13 mouse cellular contexts compared by ENCODE assay signal in the genomic region with DNA sequence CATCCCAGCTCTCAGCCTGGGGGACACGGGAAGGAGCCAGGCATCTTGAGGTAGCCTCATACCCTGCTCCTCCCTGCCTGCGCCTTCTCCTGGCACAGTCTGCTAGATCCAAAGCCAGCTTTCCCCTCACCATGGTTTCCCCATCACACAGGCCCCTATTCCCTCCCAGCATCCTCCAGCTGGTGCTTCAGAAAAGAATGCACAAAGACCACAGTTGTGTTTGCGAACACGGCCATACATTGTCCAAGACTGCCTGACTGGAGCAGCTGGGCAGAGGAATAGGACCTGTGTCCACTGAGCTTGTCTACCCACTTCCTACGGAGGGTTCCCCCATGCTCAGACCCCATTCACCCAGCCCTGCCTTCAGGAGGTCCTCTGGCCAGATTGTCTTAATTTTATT. TPM values are rescaled to one million over a fixed set of nuclear protein-coding genes. Genes with fewer than 3 reads are reported as not detected.
A peak's percentile ranks its signal among the peaks of the same experiment; 100 is the strongest.
DNase-seq lines count a peak whose midpoint lies in the region; ATAC-seq lines count a peak whose summit lies in the region.
"Had no signal": no experiment of that assay in that cellular context is flagged by ENCODE, and none has a peak within 500 bp of the region (broad histone marks: within the 10 kb centered on the region; RNA-seq: fewer than 3 reads in every experiment).

No protein-coding gene starts in this region.

- H3K4me1 ChIP-seq in neural tube, embryonic 11.5 days (ENCODE audit: control insufficient read depth, insufficient read depth, low read length), result 0 out of 2 replicates have a peak, but pooled peaks cover 8% of the 10 kb centered on the region
- H3K4me1 ChIP-seq in forebrain, embryonic 16.5 days (replicated peaks; ENCODE audit: control insufficient read depth, insufficient read depth, low read length), result peaks cover 16% of the 10 kb centered on the region
- H3K4me1 ChIP-seq in stomach, embryonic 16.5 days (ENCODE audit: control insufficient read depth, insufficient read depth, low read length), result no peaks in the 10 kb centered on the region

- WGBS in neural tube, embryonic 11.5 days, result 60% methylated on average over 5 of the region's 5 CpGs
- 31% methylated on average over 5 of the region's 5 CpGs for WGBS in forebrain, embryonic 16.5 days
- WGBS in stomach, embryonic 16.5 days, result 57% methylated on average over 5 of the region's 5 CpGs

- H3K9me3 ChIP-seq in neural tube, embryonic 11.5 days (ENCODE audit: control insufficient read depth, low read length), result no peaks in the 10 kb centered on the region
- no peaks in the 10 kb centered on the region for H3K9me3 ChIP-seq in forebrain, embryonic 16.5 days (ENCODE audit: control insufficient read depth, low read length)
- no peaks in the 10 kb centered on the region for H3K9me3 ChIP-seq in stomach, embryonic 16.5 days (replicated peaks; ENCODE audit: control insufficient read depth, low read length)
- H3K9me3 ChIP-seq: heart, embryonic 15.5 days had no signal

- intact Hi-C loops in left cerebral cortex, postnatal 10 days (cut with DNase I), result no loop called here

- H3K27ac ChIP-seq in neural tube, embryonic 11.5 days (ENCODE audit: low read depth, low read length), result peak overlapping the region; percentile 11; the same call in 1 of the 2 replicates
- H3K27ac ChIP-seq in forebrain, embryonic 16.5 days (ENCODE audit: low read length), result peak overlapping the region; percentile 68
- H3K27ac ChIP-seq in stomach, embryonic 16.5 days (ENCODE audit: low read length), result no peak overlapping the region
- H3K27ac ChIP-seq: heart, embryonic 15.5 days had no signal

- no peak overlapping the region for H3K4me2 ChIP-seq in neural tube, embryonic 11.5 days (ENCODE audit: low read depth)
- H3K4me2 ChIP-seq in forebrain, embryonic 16.5 days (ENCODE audit: low read length), result no peak overlapping the region
- no peak overlapping the region for H3K4me2 ChIP-seq in stomach, embryonic 16.5 days (ENCODE audit: low read depth, low read length)

- peak; percentile 46 for ATAC-seq in neural tube, embryonic 11.5 days (ENCODE audit: insufficient read depth, low FRiP score, low TSS enrichment)
- peak; percentile 66 for ATAC-seq in forebrain, embryonic 16.5 days
- peak; percentile 23; the same call in 1 of the 2 replicates for ATAC-seq in stomach, embryonic 16.5 days (ENCODE audit: insufficient read depth, low FRiP score)
- ATAC-seq in CD4-positive, CD25-positive, alpha-beta regulatory T cell, adult 4 months, result no peak

- H3K36me3 ChIP-seq in neural tube, embryonic 11.5 days (ENCODE audit: control insufficient read depth, insufficient read depth, low read length), result peaks cover 2% of the 10 kb centered on the region
- H3K36me3 ChIP-seq in forebrain, embryonic 16.5 days (ENCODE audit: control insufficient read depth, insufficient read depth), result peaks cover 16% of the 10 kb centered on the region; the same call in 1 of the 2 replicates
- peaks cover 4% of the 10 kb centered on the region; the same call in 1 of the 2 replicates for H3K36me3 ChIP-seq in stomach, embryonic 16.5 days (ENCODE audit: control insufficient read depth, insufficient read depth, low read length)

- no peak overlapping the region for H3K9ac ChIP-seq in neural tube, embryonic 11.5 days (ENCODE audit: low read length)
- no peak overlapping the region for H3K9ac ChIP-seq in forebrain, embryonic 16.5 days (replicated peaks; ENCODE audit: low read depth, low read length)
- no peak overlapping the region for H3K9ac ChIP-seq in stomach, embryonic 16.5 days (ENCODE audit: low read length)
- H3K9ac ChIP-seq: heart, embryonic 15.5 days had no signal

- no peak overlapping the region for H3K4me3 ChIP-seq in neural tube, embryonic 11.5 days (ENCODE audit: low read depth, low read length)
- H3K4me3 ChIP-seq in forebrain, embryonic 16.5 days (replicated peaks; ENCODE audit: low read length), result no peak overlapping the region
- no peak overlapping the region for H3K4me3 ChIP-seq in stomach, embryonic 16.5 days (replicated peaks; ENCODE audit: low read length)
- H3K4me3 ChIP-seq: heart, embryonic 15.5 days had no signal

- no peak for DNase-seq in neural tube, embryonic 11.5 days (ENCODE audit: low spot score)
- DNase-seq in neural tube, embryonic 10.5 days (ENCODE audit: extremely low spot score, low spot score), result no peak
- DNase-seq in left cerebral cortex, postnatal 10 days (ENCODE audit: extremely low spot score in 1 of 2, low spot score in 2 of 2), result peak; percentile 50 to 59
- DNase-seq in ovary, adult 18-20 months (ENCODE audit: low spot score), result no peak
- DNase-seq in heart, adult 8-10 months (ENCODE audit: low spot score), result no peak
- DNase-seq: cerebellum, adult 9-10 months; kidney, postnatal 10 days had no signal

- H3K27me3 ChIP-seq in neural tube, embryonic 11.5 days (ENCODE audit: control insufficient read depth, insufficient read depth, low read length), result no peaks in the 10 kb centered on the region
- H3K27me3 ChIP-seq in forebrain, embryonic 16.5 days (replicated peaks; ENCODE audit: control insufficient read depth, insufficient read depth, low read length), result no peaks in the 10 kb centered on the region
- H3K27me3 ChIP-seq in stomach, embryonic 16.5 days (ENCODE audit: control insufficient read depth, insufficient read depth, low read length), result no peaks in the 10 kb centered on the region
- H3K27me3 ChIP-seq: heart, embryonic 15.5 days had no signal

RNA-seq across cellular contexts. Expression of gene Prr36, which starts 25.0 kb away (rescaled TPM):
- 30.6 and 34.6 TPM in 2 replicates for polyA plus RNA-seq in neural tube, embryonic 11.5 days (2014; fragmentation: Nextera tagmentation; extraction: Ambion mirVana)
- polyA plus RNA-seq in forebrain, embryonic 16.5 days (2015; fragmentation: Nextera tagmentation; extraction: Ambion mirVana), result 47.7 and 49.0 TPM in 2 replicates
- total RNA-seq in left cerebral cortex, postnatal 10 days (2021), result 10 to 100 TPM; 60.1 to 63.3 TPM
- 2.4 and 2.7 TPM in 2 replicates for polyA plus RNA-seq in stomach, embryonic 16.5 days (2015; fragmentation: Nextera tagmentation; extraction: Ambion mirVana)
- under 1 TPM in 1 of 2 experiments, not detected in 1; 0.49 TPM for polyA plus RNA-seq in CD4-positive, CD25-positive, alpha-beta regulatory T cell, adult 4 months (2017; shearing (Covaris generic))
- total RNA-seq in heart, adult 8-10 months (2022), result not detected

RNA-seq across cellular contexts. Expression of gene Evi5l, which starts 25.9 kb away (rescaled TPM):
- 36.1 and 39.0 TPM in 2 replicates for polyA plus RNA-seq in neural tube, embryonic 11.5 days (2014; fragmentation: Nextera tagmentation; extraction: Ambion mirVana)
- polyA plus RNA-seq in forebrain, embryonic 16.5 days (2015; fragmentation: Nextera tagmentation; extraction: Ambion mirVana), result 97.4 and 117 TPM in 2 replicates
- total RNA-seq in left cerebral cortex, postnatal 10 days (2021), result 100 to 1,000 TPM; 127 to 130 TPM
- polyA plus RNA-seq in stomach, embryonic 16.5 days (2015; fragmentation: Nextera tagmentation; extraction: Ambion mirVana), result 18.9 and 22.2 TPM in 2 replicates
- 1 to 10 TPM; 5.6 to 7.8 TPM for polyA plus RNA-seq in CD4-positive, CD25-positive, alpha-beta regulatory T cell, adult 4 months (2017; shearing (Covaris generic))
- total RNA-seq in heart, adult 8-10 months (2022), result 10 to 100 TPM; 19.0 to 26.0 (median 22.9) TPM

RNA-seq across cellular contexts. Expression of gene Lrrc8e, which starts 34.3 kb away (rescaled TPM):
- polyA plus RNA-seq in neural tube, embryonic 11.5 days (2014; fragmentation: Nextera tagmentation; extraction: Ambion mirVana), result 0.05 TPM in 1 of 2 replicates, not detected in the other
- polyA plus RNA-seq in forebrain, embryonic 16.5 days (2015; fragmentation: Nextera tagmentation; extraction: Ambion mirVana), result 0.05 TPM in 1 of 2 replicates, not detected in the other
- not detected for total RNA-seq in left cerebral cortex, postnatal 10 days (2021)
- 6.1 and 9.2 TPM in 2 replicates for polyA plus RNA-seq in stomach, embryonic 16.5 days (2015; fragmentation: Nextera tagmentation; extraction: Ambion mirVana)
- under 1 TPM in 1 of 2 experiments, not detected in 1; 0.34 TPM for polyA plus RNA-seq in CD4-positive, CD25-positive, alpha-beta regulatory T cell, adult 4 months (2017; shearing (Covaris generic))
- total RNA-seq in heart, adult 8-10 months (2022), result 1 to 10 TPM in 1 of 4 experiments, under 1 TPM in 3; 0.41 to 1.3 (median 0.87) TPM
- total RNA-seq: megakaryocyte, adult 5-6 weeks had no signal

RNA-seq across cellular contexts. Expression of gene Map2k7, which starts 46.2 kb away (rescaled TPM):
- 23.0 and 23.4 TPM in 2 replicates for polyA plus RNA-seq in neural tube, embryonic 11.5 days (2014; fragmentation: Nextera tagmentation; extraction: Ambion mirVana)
- polyA plus RNA-seq in forebrain, embryonic 16.5 days (2015; fragmentation: Nextera tagmentation; extraction: Ambion mirVana), result 24.3 and 28.9 TPM in 2 replicates
- total RNA-seq in left cerebral cortex, postnatal 10 days (2021), result 10 to 100 TPM; 59.8 to 68.6 TPM
- 19.8 and 23.8 TPM in 2 replicates for polyA plus RNA-seq in stomach, embryonic 16.5 days (2015; fragmentation: Nextera tagmentation; extraction: Ambion mirVana)
- polyA plus RNA-seq in CD4-positive, CD25-positive, alpha-beta regulatory T cell, adult 4 months (2017; shearing (Covaris generic)), result 10 to 100 TPM; 23.2 to 31.7 TPM
- total RNA-seq in heart, adult 8-10 months (2022), result 10 to 100 TPM; 69.9 to 84.0 (median 75.2) TPM

RNA-seq across cellular contexts. Expression of gene Gm49320, which starts 46.4 kb away (rescaled TPM):
- polyA plus RNA-seq in neural tube, embryonic 11.5 days (2014; fragmentation: Nextera tagmentation; extraction: Ambion mirVana), result 0.43 and 0.70 TPM in 2 replicates
- 0.98 and 1.3 TPM in 2 replicates for polyA plus RNA-seq in forebrain, embryonic 16.5 days (2015; fragmentation: Nextera tagmentation; extraction: Ambion mirVana)
- 1 to 10 TPM in 1 of 2 experiments, not detected in 1; 1.6 TPM for total RNA-seq in left cerebral cortex, postnatal 10 days (2021)
- polyA plus RNA-seq in stomach, embryonic 16.5 days (2015; fragmentation: Nextera tagmentation; extraction: Ambion mirVana), result 0.79 TPM in 2 replicates
- polyA plus RNA-seq in CD4-positive, CD25-positive, alpha-beta regulatory T cell, adult 4 months (2017; shearing (Covaris generic)), result under 1 TPM in 1 of 2 experiments, not detected in 1; 0.46 TPM
- under 1 TPM in 1 of 4 experiments, not detected in 3; 0.25 TPM for total RNA-seq in heart, adult 8-10 months (2022)
- total RNA-seq: liver, adult 2 months; megakaryocyte, adult 5-6 weeks had no signal

Comparison
In these comparisons a context has a peak if more than half of its experiments do, and no peak if none do; other contexts are left out.
1. DNase-seq: peak in left cerebral cortex, postnatal 10 days (2 of 2); none in neural tube, embryonic 11.5 days (single experiment), neural tube, embryonic 10.5 days (single experiment), ovary, adult 18-20 months (single experiment) and heart, adult 8-10 months (single experiment).